Mouse (Mus musculus) brain, embryonic 14.5 days (tissue): ENCODE data around the gene Kcnh1.

Experiments
- CTCF ChIP-seq: fragments of 200-500 bp; IDR thresholded peaks from 2 replicates; pipeline ENCODE4 v1.5.1; 2012; ENCODE audit warnings: inconsistent platforms, mild to moderate bottlenecking, moderate library complexity, borderline replicate concordance; ENCODE audit not compliant: insufficient read depth, insufficient read length; ENCODE audit errors: extremely low read depth
- POLR2A ChIP-seq: fragments of 200-500 bp; IDR thresholded peaks from 2 replicates; pipeline ENCODE4 v1.6.1; 2012; ENCODE audit warnings: mild to moderate bottlenecking, inconsistent platforms, borderline replicate concordance; ENCODE audit not compliant: poor library complexity, insufficient read depth, insufficient read length, severe bottlenecking; ENCODE audit errors: extremely low read depth

DNA sequence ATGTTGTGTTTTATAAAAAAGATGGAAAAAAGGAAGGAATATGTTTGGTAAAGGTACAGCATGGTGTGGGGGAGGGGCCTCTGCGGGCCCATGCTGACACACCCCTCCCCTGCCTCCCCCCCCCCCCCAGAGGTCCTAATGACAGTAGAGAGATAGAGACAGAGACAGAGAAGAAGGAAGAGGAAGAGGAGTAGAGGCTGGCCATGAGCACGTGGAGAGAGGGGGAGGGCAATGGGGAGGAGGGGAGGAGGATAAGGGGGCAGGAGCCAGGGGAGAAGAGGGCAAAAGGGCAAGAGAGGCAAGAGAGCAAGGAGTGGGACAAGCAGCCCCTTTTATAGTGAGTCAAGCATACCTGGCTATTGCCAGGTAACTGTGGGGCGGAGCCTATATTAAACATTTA lies 123.5 kb downstream of the Kcnh1 start:
- TF ChIP-seq CTCF: no peak
- TF ChIP-seq POLR2A: no peak
